Mouse (Mus musculus) kidney, postnatal 25 days (tissue): ENCODE data around the gene Gm5617.
"Not testable (repeated sequence)": the region's sequence is repeated elsewhere in the genome, so short reads cannot be mapped to it uniquely, and the experiment has no call there.

ENCODE experiments used
- DNase-seq, 2 experiments: peaks; one replicate each; pipeline ENCODE4 v3.0.0; 2021; ENCODE audit warnings: mixed read lengths in 2 of 2

Gm5617 gene

GRCm38 (mm10) chr9:48494817-48495547 is at the start of gene Gm5617, which contains the start of gene Rbm7:
Gm5617 (plus strand) TSS chr9:48495442.
Rbm7 (minus strand) TSS chr9:48495299.
- DNase-seq, result peak; percentile 94 to 98

- DNase-seq, result peak in 1 of 2 experiments; percentile 49
Measured at GRCm38 (mm10) chr9:48447783-48448209, 47.4 kb upstream of the Gm5617 start.

- no peak for DNase-seq
Measured at GRCm38 (mm10) chr9:48450066-48450465, 45.2 kb upstream of the Gm5617 start.

- no peak for DNase-seq
Measured at GRCm38 (mm10) chr9:48455961-48456360, 39.3 kb upstream of the Gm5617 start.

- no peak for DNase-seq
Measured at GRCm38 (mm10) chr9:48458879-48459278, 36.4 kb upstream of the Gm5617 start.

- DNase-seq, result no peak
Measured at GRCm38 (mm10) chr9:48459391-48459790, 35.9 kb upstream of the Gm5617 start.

GRCm38 (mm10) chr9:48460720-48461119 is 34.5 kb upstream of the Gm5617 start:
- DNase-seq, result no peak

GRCm38 (mm10) chr9:48461545-48461944 is 33.7 kb upstream of the Gm5617 start:
- no peak for DNase-seq

- DNase-seq, result no peak
Measured at GRCm38 (mm10) chr9:48465671-48466070, 29.6 kb upstream of the Gm5617 start.

- peak; percentile 62 to 89 for DNase-seq
Measured at GRCm38 (mm10) chr9:48466804-48467203, 28.4 kb upstream of the Gm5617 start.

- not testable (repeated sequence) for DNase-seq
Measured at GRCm38 (mm10) chr9:48467471-48467870, 27.8 kb upstream of the Gm5617 start.

- DNase-seq, result no peak
Measured at GRCm38 (mm10) chr9:48472441-48473025, 22.7 kb upstream of the Gm5617 start.

- DNase-seq, result no peak
Measured at GRCm38 (mm10) chr9:48473131-48473530, 22.1 kb upstream of the Gm5617 start.

GRCm38 (mm10) chr9:48474367-48474766 is 20.9 kb upstream of the Gm5617 start:
- no peak for DNase-seq

- no peak for DNase-seq
Measured at GRCm38 (mm10) chr9:48476236-48477165, 18.7 kb upstream of the Gm5617 start.

GRCm38 (mm10) chr9:48478808-48479207 is 16.4 kb upstream of the Gm5617 start:
- no peak for DNase-seq

- DNase-seq, result no peak
Measured at GRCm38 (mm10) chr9:48479838-48480410, 15.3 kb upstream of the Gm5617 start.

GRCm38 (mm10) chr9:48480411-48481213 is 14.6 kb upstream of the Gm5617 start, which contains the start of gene Rexo2:
Rexo2 (minus strand) TSS chr9:48480623.
- DNase-seq, result peak; percentile 97

GRCm38 (mm10) chr9:48481214-48482134 is 13.8 kb upstream of the Gm5617 start:
- DNase-seq, result no peak

- DNase-seq, result no peak
Measured at GRCm38 (mm10) chr9:48495548-48495932, 298 bp downstream of the Gm5617 start.

- DNase-seq, result no peak
Measured at GRCm38 (mm10) chr9:48501192-48501591, 6.0 kb downstream of the Gm5617 start.
